Mouse (Mus musculus) stomach, postnatal 0 days (tissue): ENCODE data around the gene Dbndd2.

Source experiments
- CTCF ChIP-seq: IDR thresholded peaks from 2 replicates; pipeline ENCODE4 v1.5.1; 2016; ENCODE audit warnings: antibody characterized with exemption, low read depth, mild to moderate bottlenecking, moderate library complexity
- EP300 ChIP-seq: optimal IDR thresholded peaks from 2 replicates; pipeline ENCODE3; 2016; ENCODE audit warnings: antibody characterized with exemption

DNA sequence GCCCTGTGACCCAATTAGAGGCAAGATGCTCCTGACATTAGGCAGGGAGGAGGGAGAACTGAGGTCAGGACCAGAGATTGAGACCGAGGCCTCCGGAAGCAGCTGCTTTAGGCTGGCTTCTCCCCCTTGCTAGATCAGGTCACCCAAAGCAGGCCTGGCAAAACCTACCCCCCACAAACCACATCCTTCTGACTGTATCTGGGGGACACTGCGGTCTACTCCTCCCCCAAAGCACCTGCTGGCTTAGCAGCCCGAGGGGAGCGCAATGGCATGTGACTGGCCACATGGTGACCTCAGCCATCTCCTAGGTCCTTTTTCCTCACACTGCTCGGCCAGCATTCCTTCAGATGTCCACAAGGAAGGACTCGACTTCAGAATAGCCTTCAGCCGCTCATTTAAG is 44.8 kb upstream of the Dbndd2 start:
- no peak for TF ChIP-seq CTCF
- TF ChIP-seq EP300, result no peak
